Mouse (Mus musculus): Measurements from ENCODE around the gene Trim30a.

DNA sequence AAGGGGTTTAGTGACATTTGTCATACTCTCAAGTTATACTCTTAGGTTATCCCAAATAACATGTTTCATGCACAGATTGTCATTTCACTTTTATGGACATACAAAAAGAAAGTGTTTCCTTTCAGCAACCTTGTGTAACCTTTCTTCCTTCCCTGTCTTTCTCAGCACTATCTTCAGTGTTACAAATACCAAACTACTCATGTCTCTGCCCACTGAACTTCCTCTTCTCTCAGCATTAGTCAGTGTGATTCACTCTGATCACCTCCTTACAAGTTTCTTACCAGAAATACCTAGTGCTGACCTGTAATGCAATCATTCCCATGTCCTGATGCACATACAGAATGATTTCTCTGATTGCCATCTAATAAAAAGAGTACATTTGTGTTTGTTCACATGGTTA, 98.7 kb downstream of the Trim30a start:
- no peak for TF ChIP-seq POLR2A (IDR thresholded peaks at IDR 0.05; ENCODE audit: insufficient read depth, low read length)
- TF ChIP-seq CTCF (IDR thresholded peaks at IDR 0.05; ENCODE audit: low read depth, low read length), result no peak

All from ES-Bruce4 (cell line).